Mouse (Mus musculus) E14TG2a.4 (cell line): ENCODE measurements around the gene Azi2.
A peak's percentile ranks its signal among the peaks of the same experiment; 100 is the strongest.

ENCODE experiments used
- H3K27me3 ChIP-seq: 2 replicates; pipeline ENCODE4 v1.6.1; 2014; ENCODE audit warnings: low read length, control low read depth; ENCODE audit not compliant: insufficient read depth
- H3K36me3 ChIP-seq: 2 replicates; pipeline ENCODE4 v1.6.1; 2014; ENCODE audit warnings: low read length, control low read depth; ENCODE audit not compliant: insufficient read depth
- H3K4me1 ChIP-seq: replicated peaks from 2 replicates; pipeline ENCODE4 v1.6.1; 2014; ENCODE audit warnings: low read depth, low read length, control low read depth
- H3K4me3 ChIP-seq: replicated peaks from 2 replicates; pipeline ENCODE4 v1.5.1; 2014; ENCODE audit warnings: mild to moderate bottlenecking, low read length
- H3K9me3 ChIP-seq: 2 replicates; pipeline ENCODE4 v1.6.1; 2014; ENCODE audit warnings: low read length, control low read depth
- CTCF ChIP-seq: conservative IDR thresholded peaks from 2 replicates; pipeline ENCODE4 v1.5.1; 2014; ENCODE audit warnings: low read length
- NANOG ChIP-seq: IDR thresholded peaks from 2 replicates; pipeline ENCODE4 v1.6.1; 2014; ENCODE audit warnings: borderline replicate concordance, low read length, mixed read lengths
- POU5F1 ChIP-seq: IDR thresholded peaks from 2 replicates; pipeline ENCODE4 v1.6.1; 2014; ENCODE audit warnings: low read length, borderline replicate concordance

Gene Azi2

GRCm38 (mm10) chr9:118031694-118032093 lies 8.6 kb upstream of the Azi2 start:
- no peak for TF ChIP-seq NANOG
- TF ChIP-seq POU5F1 = no peak
- TF ChIP-seq CTCF = no peak
- H3K27me3 ChIP-seq = no peaks in the 10 kb centered on the region
- H3K4me3 ChIP-seq = no peak overlapping the region
- H3K9me3 ChIP-seq = no peaks in the 10 kb centered on the region
- H3K36me3 ChIP-seq = no peaks in the 10 kb centered on the region
- no peaks in the 10 kb centered on the region for H3K4me1 ChIP-seq

- TF ChIP-seq CTCF = no peak
- TF ChIP-seq NANOG = no peak
- TF ChIP-seq POU5F1 = no peak
- Histone ChIP-seq H3K4me3 (no peak overlapping the region), H3K27me3 (no peaks in the 10 kb centered on the region), H3K4me1 (no peaks in the 10 kb centered on the region), H3K9me3 (no peaks in the 10 kb centered on the region), H3K36me3 (no peaks in the 10 kb centered on the region)
These were observed 5.3 kb upstream of the Azi2 start for GRCm38 (mm10) chr9:118034990-118035389.

GRCm38 (mm10) chr9:118041022-118041400 lies 712 bp downstream of the Azi2 start:
- Histone ChIP-seq H3K36me3 (peaks cover 5% of the 10 kb centered on the region; the same call in 1 of the 2 replicates), H3K27me3 (no peaks in the 10 kb centered on the region)

GRCm38 (mm10) chr9:118041646-118042045 lies 1.3 kb downstream of the Azi2 start:
- H3K4me3 ChIP-seq = peak overlapping the region; percentile 84
- no peaks in the 10 kb centered on the region for H3K27me3 ChIP-seq
- no peaks in the 10 kb centered on the region for H3K9me3 ChIP-seq
- TF ChIP-seq NANOG (no peak), POU5F1 (no peak), CTCF (no peak)
- peaks cover 21% of the 10 kb centered on the region for H3K4me1 ChIP-seq
- peaks cover 5% of the 10 kb centered on the region; the same call in 1 of the 2 replicates for H3K36me3 ChIP-seq

More at GRCm38 (mm10) chr9:118041022-118041400, 712 bp downstream of the Azi2 start:
- Histone ChIP-seq H3K9me3 (no peaks in the 10 kb centered on the region), H3K4me3 (peak overlapping the region; percentile 84), H3K4me1 (peaks cover 21% of the 10 kb centered on the region)
- TF ChIP-seq POU5F1 (no peak), CTCF (no peak), NANOG (no peak)

GRCm38 (mm10) chr9:118042738-118043137 lies 2.4 kb downstream of the Azi2 start:
- TF ChIP-seq CTCF (no peak), NANOG (no peak), POU5F1 (no peak)

GRCm38 (mm10) chr9:118043581-118043980 lies 3.3 kb downstream of the Azi2 start:
- TF ChIP-seq NANOG = no peak
- TF ChIP-seq POU5F1 = no peak
- TF ChIP-seq CTCF = no peak
- H3K4me3 ChIP-seq = no peak overlapping the region
- peaks cover 16% of the 10 kb centered on the region for H3K36me3 ChIP-seq

More at GRCm38 (mm10) chr9:118042738-118043137, 2.4 kb downstream of the Azi2 start:
- Histone ChIP-seq H3K36me3 (peaks cover 10% of the 10 kb centered on the region), H3K9me3 (no peaks in the 10 kb centered on the region), H3K4me1 (peaks cover 21% of the 10 kb centered on the region), H3K27me3 (no peaks in the 10 kb centered on the region), H3K4me3 (no peak overlapping the region)

GRCm38 (mm10) chr9:118045011-118045533 lies 4.8 kb downstream of the Azi2 start:
- TF ChIP-seq NANOG (no peak), CTCF (no peak), POU5F1 (no peak)
- H3K4me1 ChIP-seq = peaks cover 21% of the 10 kb centered on the region
- H3K4me3 ChIP-seq = no peak overlapping the region
- peaks cover 23% of the 10 kb centered on the region for H3K36me3 ChIP-seq
- H3K27me3 ChIP-seq = no peaks in the 10 kb centered on the region
- no peaks in the 10 kb centered on the region for H3K9me3 ChIP-seq

More at GRCm38 (mm10) chr9:118043581-118043980, 3.3 kb downstream of the Azi2 start:
- Histone ChIP-seq H3K4me1 (peaks cover 21% of the 10 kb centered on the region), H3K9me3 (no peaks in the 10 kb centered on the region), H3K27me3 (no peaks in the 10 kb centered on the region)

GRCm38 (mm10) chr9:118053286-118053685 lies 13.0 kb downstream of the Azi2 start:
- peak; percentile 31; the same call in 1 of the 2 replicates for TF ChIP-seq CTCF
- TF ChIP-seq POU5F1 = no peak
- Histone ChIP-seq H3K4me3 (no peak overlapping the region), H3K4me1 (no peaks in the 10 kb centered on the region), H3K27me3 (no peaks in the 10 kb centered on the region), H3K9me3 (peaks cover 5% of the 10 kb centered on the region; the same call in 1 of the 2 replicates), H3K36me3 (peaks cover 53% of the 10 kb centered on the region)

GRCm38 (mm10) chr9:118059101-118059500 lies 18.8 kb downstream of the Azi2 start:
- Histone ChIP-seq H3K4me3 (no peak overlapping the region), H3K9me3 (no peaks in the 10 kb centered on the region), H3K4me1 (no peaks in the 10 kb centered on the region), H3K27me3 (no peaks in the 10 kb centered on the region), H3K36me3 (peaks cover 48% of the 10 kb centered on the region)
- TF ChIP-seq POU5F1 = no peak
- no peak for TF ChIP-seq CTCF
- no peak for TF ChIP-seq NANOG
